Mouse (Mus musculus) forebrain, embryonic 14.5 days (tissue): ENCODE results near the gene Vps37b. TPM values are rescaled to one million over a fixed set of nuclear protein-coding genes. Genes with fewer than 3 reads are reported as not detected.

Experiments
- ATAC-seq: fragments of 200-750 bp; cut with Nextera tagmentation; 2 replicates; pipeline ENCODE4 v1.8.0; 2017; ENCODE audit warnings: mild to moderate bottlenecking, moderate library complexity
- DNase-seq: peaks from one replicate; pipeline ENCODE4 v3.0.0-alpha.2; 2015; ENCODE audit warnings: low spot score
- H3K27ac ChIP-seq: fragments of 300-500 bp; sonication (generic); 2 replicates; pipeline ENCODE4 v1.5.1; 2014; ENCODE audit warnings: low read depth, mild to moderate bottlenecking, control low read depth, low read length, moderate library complexity
- H3K27me3 ChIP-seq: fragments of 300-500 bp; sonication (generic); replicated peaks from 2 replicates; pipeline ENCODE4 v1.6.1; 2014; ENCODE audit warnings: low read length, control low read depth, mixed read lengths; ENCODE audit not compliant: control insufficient read depth, insufficient read depth
- H3K36me3 ChIP-seq: fragments of 300-500 bp; sonication (generic); 2 replicates; pipeline ENCODE4 v1.6.1; 2014; ENCODE audit warnings: low read length, control low read depth; ENCODE audit not compliant: control insufficient read depth, insufficient read depth
- H3K4me1 ChIP-seq: fragments of 300-500 bp; sonication (generic); 2 replicates; pipeline ENCODE4 v1.6.1; 2014; ENCODE audit warnings: antibody characterized with exemption, low read length, control low read depth; ENCODE audit not compliant: control insufficient read depth, insufficient read depth
- H3K4me2 ChIP-seq: fragments of 300-500 bp; sonication (generic); 2 replicates; pipeline ENCODE4 v1.6.1; 2014; ENCODE audit warnings: mild to moderate bottlenecking, control low read depth, low read length
- H3K4me3 ChIP-seq: fragments of 300-500 bp; sonication (generic); 2 replicates; pipeline ENCODE4 v1.5.1; 2014; ENCODE audit warnings: low read depth, low read length, control low read depth
- H3K9ac ChIP-seq: fragments of 300-500 bp; sonication (generic); 2 replicates; pipeline ENCODE4 v1.6.1; 2014; ENCODE audit warnings: mild to moderate bottlenecking, low read length, control low read depth, moderate library complexity
- H3K9me3 ChIP-seq: fragments of 300-500 bp; sonication (generic); replicated peaks from 2 replicates; pipeline ENCODE4 v1.6.1; 2016; ENCODE audit warnings: low read length, control low read depth, mixed read lengths; ENCODE audit not compliant: control insufficient read depth
- WGBS: fragments of 180-500 bp; shearing (Covaris S2); extraction: QIAGEN DNeasy Blood & Tissue Kit; methylation state at CpG from one replicate; pipeline ENCODE4 v1.1.7; 2014; 5-methylcytosine and 5-hydroxymethylcytosine counted together
- polyA plus RNA-seq: library from polyadenylated mRNA; unstranded; fragments of >200 nt; fragmentation: Nextera tagmentation; extraction: Ambion mirVana; gene quantifications from 2 replicates; pipeline ENCODE4 v1.2.1, GENCODE M21; 2014

Gene Vps37b
- polyA plus RNA-seq, 1 experiment from 2014 or later: 70.5 TPM

DNA sequence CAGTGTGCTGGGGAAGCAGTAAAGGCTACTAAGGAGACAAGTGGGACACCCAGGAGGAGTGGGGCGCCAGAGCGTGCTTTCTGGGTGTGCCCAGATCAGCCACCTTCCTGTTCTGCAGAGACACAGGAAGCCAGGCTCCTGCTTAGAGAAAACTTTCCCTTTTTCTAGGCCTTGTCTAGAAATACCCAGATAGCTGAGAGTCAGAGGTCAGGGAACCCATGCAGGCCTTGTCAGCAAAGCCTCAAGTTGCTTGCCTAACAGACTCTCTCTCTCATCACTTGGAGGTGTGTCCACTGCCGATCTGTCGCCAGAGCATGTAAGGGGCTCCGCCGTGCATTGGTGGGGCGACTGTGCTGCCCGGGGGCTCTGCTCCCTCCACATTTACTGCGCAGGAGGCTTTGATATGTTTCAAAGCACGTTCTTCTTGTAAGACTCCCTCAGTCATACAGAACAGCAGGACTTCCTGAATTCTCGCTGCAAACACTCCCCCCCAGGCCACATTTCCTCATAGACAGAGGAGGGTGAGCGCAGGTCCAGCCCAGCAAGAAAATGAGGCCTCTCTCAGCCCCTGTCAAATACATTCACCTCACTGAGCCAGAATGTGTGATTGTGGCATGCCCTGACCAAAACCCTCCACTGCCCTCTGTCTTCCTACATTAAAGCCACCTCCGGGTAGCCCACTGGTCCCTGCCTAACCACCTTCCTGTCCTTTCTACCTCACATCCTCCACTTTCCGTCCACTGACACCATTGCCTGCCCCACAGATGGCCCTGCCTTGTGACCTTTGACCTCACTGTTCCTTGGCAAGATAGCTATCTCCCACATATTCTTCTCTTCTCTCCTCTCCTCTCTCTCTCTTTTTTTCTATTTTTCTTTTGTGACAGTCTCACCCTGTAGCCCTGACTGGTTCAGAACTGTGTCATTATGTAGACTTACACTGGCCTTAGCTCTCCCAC lies 18.3 kb upstream of the Vps37b start:
- Histone ChIP-seq H3K9ac (peak overlapping the region; percentile 5; the same call in 1 of the 2 replicates), H3K36me3 (no peaks in the 10 kb centered on the region), H3K27ac (0 out of 2 replicates have a peak overlapping the region, but pooled peaks have one; percentile 41), H3K4me1 (peaks cover 4% of the 10 kb centered on the region; the same call in 1 of the 2 replicates), H3K4me2 (no peak overlapping the region), H3K4me3 (no peak overlapping the region), H3K27me3 (no peaks in the 10 kb centered on the region), H3K9me3 (no peaks in the 10 kb centered on the region)
- DNase-seq: no peak
- ATAC-seq: no peak
- 75% methylated on average over 14 of the region's 14 CpGs for WGBS

GRCm38 (mm10) chr5:124049249-124050045 lies 17.4 kb upstream of the Vps37b start:
- whole genome bisulfite sequencing: 79% methylated on average over 15 of the region's 15 CpGs
- DNase-seq (no peak), ATAC-seq (no peak)
- no peaks in the 10 kb centered on the region for H3K9me3 ChIP-seq
- no peaks in the 10 kb centered on the region for H3K27me3 ChIP-seq
- no peak overlapping the region for H3K4me3 ChIP-seq
- H3K27ac ChIP-seq: 0 out of 2 replicates have a peak overlapping the region, but pooled peaks have one; percentile 41
- H3K9ac ChIP-seq: no peak overlapping the region
- no peak overlapping the region for H3K4me2 ChIP-seq
- no peaks in the 10 kb centered on the region for H3K36me3 ChIP-seq
- peaks cover 7% of the 10 kb centered on the region; the same call in 1 of the 2 replicates for H3K4me1 ChIP-seq

- ATAC-seq (no peak), DNase-seq (no peak)
- H3K4me3 ChIP-seq: no peak overlapping the region
- H3K27ac ChIP-seq: no peak overlapping the region
- no peak overlapping the region for H3K4me2 ChIP-seq
- no peak overlapping the region for H3K9ac ChIP-seq
- WGBS: 85% methylated on average over 7 of the region's 7 CpGs
- no peaks in the 10 kb centered on the region for H3K36me3 ChIP-seq
- peaks cover 20% of the 10 kb centered on the region for H3K4me1 ChIP-seq
- no peaks in the 10 kb centered on the region for H3K27me3 ChIP-seq
- no peaks in the 10 kb centered on the region for H3K9me3 ChIP-seq
Measured at GRCm38 (mm10) chr5:124046741-124047401, 14.8 kb upstream of the Vps37b start.

DNA sequence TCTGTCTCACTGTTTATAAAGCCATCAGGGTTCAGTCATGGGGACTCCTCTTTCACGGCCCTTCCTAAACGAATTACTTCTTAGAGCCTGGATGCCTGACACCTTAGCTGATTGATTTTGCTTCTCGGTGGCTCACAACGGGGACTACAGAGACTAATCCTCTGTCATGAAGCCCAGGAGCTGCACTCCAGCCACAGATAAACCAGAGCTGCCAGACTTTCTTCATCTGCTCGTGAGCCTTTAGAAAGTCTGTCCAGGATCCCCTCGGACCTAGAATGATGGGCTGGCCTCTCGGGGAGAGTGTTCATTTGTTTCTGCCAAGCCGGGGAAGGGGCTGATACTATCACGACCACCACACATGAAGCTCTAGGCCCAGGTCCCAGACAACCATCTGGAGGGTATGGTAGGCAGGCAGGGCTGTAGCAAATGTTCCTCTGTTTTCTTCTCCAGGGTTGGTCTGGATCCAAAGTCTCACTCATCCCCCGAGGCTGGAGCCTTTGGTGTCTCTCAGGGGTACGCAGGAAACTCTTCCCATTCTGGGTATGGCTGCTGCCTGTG lies 13.5 kb upstream of the Vps37b start:
- 32% methylated on average over 11 of the region's 11 CpGs for WGBS
- Histone ChIP-seq H3K9ac (peak overlapping the region; percentile 17; the same call in 1 of the 2 replicates), H3K4me2 (no peak overlapping the region), H3K27ac (peak overlapping the region; percentile 94), H3K4me3 (no peak overlapping the region), H3K36me3 (no peaks in the 10 kb centered on the region), H3K9me3 (no peaks in the 10 kb centered on the region), H3K27me3 (no peaks in the 10 kb centered on the region), H3K4me1 (peaks cover 20% of the 10 kb centered on the region)
- peak; percentile 71 for DNase-seq
- 0 out of 2 replicates have a peak, but pooled peaks have one; percentile 16 for ATAC-seq

DNA sequence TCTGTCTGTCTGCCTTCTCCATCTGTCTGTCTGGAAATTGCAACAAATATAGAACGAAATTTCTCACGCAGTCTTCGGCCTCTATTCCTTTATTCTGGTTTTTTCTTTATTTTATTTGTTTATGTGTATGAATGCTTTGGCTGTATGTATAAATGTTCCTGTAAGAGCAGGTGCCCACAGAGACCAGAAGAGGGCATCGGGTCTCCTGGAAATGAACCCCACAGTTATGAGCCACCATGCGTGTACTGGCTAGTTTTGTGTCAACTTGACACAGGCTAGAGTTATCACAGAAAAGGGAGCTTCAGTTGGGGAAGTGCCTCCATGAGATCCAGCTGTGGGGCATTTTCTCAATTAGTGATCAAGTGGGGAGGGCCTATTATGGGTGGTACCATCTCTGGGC lies 11.9 kb upstream of the Vps37b start:
- Histone ChIP-seq H3K36me3 (no peaks in the 10 kb centered on the region), H3K27ac (peak overlapping the region; percentile 94), H3K4me3 (no peak overlapping the region), H3K4me2 (no peak overlapping the region), H3K9ac (no peak overlapping the region), H3K27me3 (no peaks in the 10 kb centered on the region), H3K9me3 (no peaks in the 10 kb centered on the region), H3K4me1 (peaks cover 20% of the 10 kb centered on the region)
- DNase-seq (no peak), ATAC-seq (peak; percentile 38; the same call in 1 of the 2 replicates)
- WGBS: 59% methylated on average over 5 of the region's 5 CpGs

DNA sequence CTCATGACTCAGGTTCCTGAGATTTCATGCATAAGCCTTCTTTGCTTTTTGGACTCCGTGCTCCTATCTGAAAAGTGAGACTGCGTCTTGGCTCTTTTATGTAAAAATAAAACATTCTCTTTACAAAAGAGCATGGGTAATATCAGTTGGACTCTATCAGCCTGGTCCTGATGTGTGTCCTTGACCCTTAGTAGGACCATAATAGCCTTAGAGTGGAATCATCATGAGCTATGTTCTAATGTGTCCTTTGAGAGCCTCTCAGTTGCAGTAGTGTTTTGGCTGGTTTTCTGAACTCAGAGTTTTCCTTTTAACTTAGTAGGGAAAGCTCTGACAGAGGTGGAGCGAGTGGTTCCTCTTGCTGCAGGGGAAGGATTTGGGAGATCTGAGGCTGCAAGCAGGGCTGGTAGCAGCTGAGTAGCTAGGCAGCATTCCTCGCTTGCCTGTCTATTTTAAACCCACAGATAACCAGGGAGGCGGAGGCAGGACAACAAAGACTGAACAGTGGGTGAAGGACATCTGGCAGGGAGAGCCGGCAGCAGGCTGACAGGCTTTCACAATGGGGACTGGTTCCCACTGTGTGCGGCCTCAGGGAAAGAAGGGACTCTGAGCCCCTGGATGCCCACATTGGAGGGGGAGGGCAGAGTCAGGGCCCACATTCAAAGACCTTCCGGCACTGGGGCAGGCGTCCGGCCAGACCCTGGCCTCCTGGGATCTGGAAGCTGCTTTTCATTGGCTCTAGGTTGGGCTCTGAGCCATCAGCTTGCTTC lies 11.3 kb upstream of the Vps37b start:
- H3K27ac ChIP-seq: peak overlapping the region; percentile 94
- no peaks in the 10 kb centered on the region for H3K36me3 ChIP-seq
- peak overlapping the region; percentile 2; the same call in 1 of the 2 replicates for H3K4me2 ChIP-seq
- no peak overlapping the region for H3K4me3 ChIP-seq
- peak; percentile 91 for DNase-seq
- WGBS: 16% methylated on average over 10 of the region's 10 CpGs
- H3K9me3 ChIP-seq: no peaks in the 10 kb centered on the region
- H3K4me1 ChIP-seq: peaks cover 20% of the 10 kb centered on the region
- ATAC-seq: peak; percentile 93
- H3K27me3 ChIP-seq: no peaks in the 10 kb centered on the region
- peak overlapping the region; percentile 17; the same call in 1 of the 2 replicates for H3K9ac ChIP-seq

DNA sequence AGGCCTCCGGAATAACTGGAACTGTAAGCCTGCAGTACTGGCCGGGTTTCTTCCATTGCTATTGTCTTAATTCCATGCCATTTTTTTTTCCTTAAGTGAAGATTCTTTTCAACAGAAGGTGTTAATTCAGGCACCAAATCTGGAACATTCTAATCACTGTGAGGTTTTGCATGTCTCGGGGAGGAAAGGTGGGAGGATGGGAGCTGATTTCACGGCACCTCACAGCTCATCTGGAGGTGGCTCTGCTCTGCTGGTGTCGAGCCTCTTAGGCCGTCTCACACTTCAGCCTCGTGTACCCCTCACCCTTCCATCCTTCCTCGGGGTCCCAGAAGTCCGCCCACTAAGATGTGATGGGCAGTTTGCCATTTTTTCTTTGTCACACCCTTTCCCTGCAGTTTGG lies 9.0 kb upstream of the Vps37b start:
- no peaks in the 10 kb centered on the region for H3K9me3 ChIP-seq
- ATAC-seq (no peak), DNase-seq (no peak)
- H3K36me3 ChIP-seq: no peaks in the 10 kb centered on the region
- no peak overlapping the region for H3K27ac ChIP-seq
- H3K4me1 ChIP-seq: peaks cover 22% of the 10 kb centered on the region
- H3K4me2 ChIP-seq: no peak overlapping the region
- no peak overlapping the region for H3K4me3 ChIP-seq
- H3K9ac ChIP-seq: no peak overlapping the region
- no peaks in the 10 kb centered on the region for H3K27me3 ChIP-seq
- 65% methylated on average over 9 of the region's 9 CpGs for WGBS

DNA sequence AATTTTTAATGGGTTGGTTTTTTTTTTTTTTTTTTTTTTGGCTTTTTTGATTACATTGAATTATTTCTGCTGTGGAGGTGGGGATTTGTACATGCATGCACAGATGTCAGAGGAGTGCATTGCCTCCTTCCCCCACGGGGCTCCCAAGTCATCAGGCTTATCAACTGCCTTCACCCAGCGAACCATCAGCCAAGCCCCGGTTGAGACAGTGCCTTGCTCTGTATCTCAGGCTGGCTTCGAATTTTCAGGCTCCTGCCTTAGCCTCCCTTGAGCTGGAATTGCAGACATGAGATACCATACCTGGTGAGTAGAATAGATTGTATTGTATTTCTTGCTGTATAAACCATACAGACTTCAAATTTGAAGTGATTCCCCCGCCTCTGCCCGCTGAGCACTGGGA lies 7.5 kb upstream of the Vps37b start:
- ATAC-seq (no peak), DNase-seq (no peak)
- no peak overlapping the region for H3K4me2 ChIP-seq
- no peak overlapping the region for H3K4me3 ChIP-seq
- H3K27ac ChIP-seq: no peak overlapping the region
- H3K9me3 ChIP-seq: no peaks in the 10 kb centered on the region
- no peaks in the 10 kb centered on the region for H3K36me3 ChIP-seq
- no peaks in the 10 kb centered on the region for H3K27me3 ChIP-seq
- peaks cover 15% of the 10 kb centered on the region for H3K4me1 ChIP-seq
- 93% methylated on average over 6 of the region's 6 CpGs for WGBS
- no peak overlapping the region for H3K9ac ChIP-seq
